Mouse (Mus musculus): ENCODE data around the gene Wdr53. TPM values are rescaled to one million over a fixed set of nuclear protein-coding genes. Genes with fewer than 3 reads are reported as not detected.

Gene Wdr53
- polyA plus RNA-seq, 1 experiment from 2014 or later, result 16.1 TPM

DNA sequence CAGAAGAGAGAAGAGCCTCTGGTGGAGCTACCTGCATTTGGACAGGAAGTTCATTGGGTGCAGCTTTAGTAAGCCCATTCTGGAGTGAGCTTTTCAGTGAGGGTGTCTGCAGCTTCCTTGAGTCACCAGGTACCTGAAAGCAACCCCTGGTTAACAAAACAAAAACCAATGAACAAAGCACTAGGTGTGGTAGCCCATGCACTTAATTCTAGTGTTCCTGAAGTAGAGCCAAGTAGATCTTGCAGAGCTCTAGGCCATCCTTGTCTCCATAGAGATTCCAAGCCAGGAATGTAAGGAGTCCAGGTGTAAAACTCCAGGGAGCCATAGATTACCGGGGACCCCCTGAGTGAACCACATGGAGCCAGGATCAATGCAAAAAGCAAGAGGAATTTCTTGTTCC, 56.0 kb downstream of the Wdr53 start:
- H3K36me3 ChIP-seq (ENCODE audit: insufficient read depth, low read length), result peaks cover 14% of the 10 kb centered on the region; the same call in 1 of the 2 replicates
- no peaks in the 10 kb centered on the region for H3K4me1 ChIP-seq (ENCODE audit: insufficient read depth, low read depth, low read length)
- no peak overlapping the region for H3K27ac ChIP-seq (ENCODE audit: low read length)
- H3K27me3 ChIP-seq (replicated peaks; ENCODE audit: insufficient read depth, low read length), result no peaks in the 10 kb centered on the region
- no peak overlapping the region for H3K9ac ChIP-seq (replicated peaks; ENCODE audit: low read depth)
- H3K4me2 ChIP-seq (replicated peaks; ENCODE audit: low read depth, low read length), result no peak overlapping the region
- H3K9me3 ChIP-seq (ENCODE audit: low read length), result no peaks in the 10 kb centered on the region
- 39% methylated on average over 1 of the region's 1 CpGs for WGBS
- DNase-seq (ENCODE audit: low spot score) (no peak), ATAC-seq (no peak)
- no peak overlapping the region for H3K4me3 ChIP-seq (ENCODE audit: low read depth, low read length)
- TF ChIP-seq CTCF (IDR thresholded peaks at IDR 0.05) (no peak), EP300 (IDR thresholded peaks at IDR 0.05) (no peak)

- Histone ChIP-seq H3K4me2 (replicated peaks; ENCODE audit: low read depth, low read length) (no peak overlapping the region), H3K27ac (ENCODE audit: low read length) (no peak overlapping the region), H3K4me3 (ENCODE audit: low read depth, low read length) (no peak overlapping the region), H3K27me3 (replicated peaks; ENCODE audit: insufficient read depth, low read length) (no peaks in the 10 kb centered on the region), H3K4me1 (ENCODE audit: insufficient read depth, low read depth, low read length) (no peaks in the 10 kb centered on the region), H3K9me3 (ENCODE audit: low read length) (no peaks in the 10 kb centered on the region), H3K9ac (replicated peaks; ENCODE audit: low read depth) (no peak overlapping the region), H3K36me3 (ENCODE audit: insufficient read depth, low read length) (peaks cover 5% of the 10 kb centered on the region; the same call in 1 of the 2 replicates)
- TF ChIP-seq CTCF (IDR thresholded peaks at IDR 0.05) (no peak), EP300 (IDR thresholded peaks at IDR 0.05) (no peak)
- DNase-seq (ENCODE audit: low spot score) (no peak), ATAC-seq (no peak)
- WGBS, result 97% methylated on average over 7 of the region's 7 CpGs
Measured at GRCm38 (mm10) chr16:32303886-32304285, 56.9 kb downstream of the Wdr53 start.

MicroRNA genes within 50 kb of the gene (microRNA counts, 519-probe panel; counts per million panel counts)
- microRNA mmu-miR-1946a, result not detected

Small RNA genes within 50 kb of the gene (microRNA-seq; reads per million reads assigned to microRNA genes)
- not detected for gene Mir1946a

Other genes with a start within 250 kb of the Wdr53 start
- 5.5 and 6.0 TPM in 2 replicates for gene Senp5, start 243.9 kb upstream of the Wdr53 start, polyA plus RNA-seq (2015; fragmentation: Nextera tagmentation; extraction: Ambion mirVana)
- gene Pak2, start 167.9 kb upstream of the Wdr53 start, polyA plus RNA-seq (2015; fragmentation: Nextera tagmentation; extraction: Ambion mirVana), result 25.8 and 30.6 TPM in 2 replicates
- 57.7 and 61.4 TPM in 2 replicates for gene Pigx, start 147.5 kb upstream of the Wdr53 start, polyA plus RNA-seq (2015; fragmentation: Nextera tagmentation; extraction: Ambion mirVana)
- gene Cep19, start 147.4 kb upstream of the Wdr53 start, polyA plus RNA-seq (2015; fragmentation: Nextera tagmentation; extraction: Ambion mirVana), result 17.3 and 21.6 TPM in 2 replicates
- gene Nrros, start 81.6 kb upstream of the Wdr53 start, polyA plus RNA-seq (2015; fragmentation: Nextera tagmentation; extraction: Ambion mirVana), result 31.5 and 43.5 TPM in 2 replicates
- gene Bex6, start 67.4 kb upstream of the Wdr53 start, polyA plus RNA-seq (2015; fragmentation: Nextera tagmentation; extraction: Ambion mirVana), result 0.18 TPM in 1 of 2 replicates, not detected in the other
- 7.9 and 9.2 TPM in 2 replicates for gene Fbxo45, start 69 bp upstream of the Wdr53 start, polyA plus RNA-seq (2015; fragmentation: Nextera tagmentation; extraction: Ambion mirVana)
- 0.10 TPM in 1 of 2 replicates, not detected in the other for gene Smco1, start 24.2 kb downstream of the Wdr53 start, polyA plus RNA-seq (2015; fragmentation: Nextera tagmentation; extraction: Ambion mirVana)
- gene Rnf168, start 30.2 kb downstream of the Wdr53 start, polyA plus RNA-seq (2015; fragmentation: Nextera tagmentation; extraction: Ambion mirVana), result 16.5 and 18.6 TPM in 2 replicates
- 12.9 and 13.2 TPM in 2 replicates for gene Ubxn7, start 85.0 kb downstream of the Wdr53 start, polyA plus RNA-seq (2015; fragmentation: Nextera tagmentation; extraction: Ambion mirVana)
- gene Tm4sf19, start 153.3 kb downstream of the Wdr53 start, polyA plus RNA-seq (2015; fragmentation: Nextera tagmentation; extraction: Ambion mirVana), result not detected in 2 replicates
- gene Tctex1d2, start 172.5 kb downstream of the Wdr53 start, polyA plus RNA-seq (2015; fragmentation: Nextera tagmentation; extraction: Ambion mirVana), result 24.0 and 24.6 TPM in 2 replicates
- 44.9 and 48.0 TPM in 2 replicates for gene Pcyt1a, start 183.7 kb downstream of the Wdr53 start, polyA plus RNA-seq (2015; fragmentation: Nextera tagmentation; extraction: Ambion mirVana)
- gene Slc51a, start 240.7 kb downstream of the Wdr53 start, polyA plus RNA-seq (2015; fragmentation: Nextera tagmentation; extraction: Ambion mirVana), result 0.30 and 0.41 TPM in 2 replicates
- gene Zdhhc19, start 249.0 kb downstream of the Wdr53 start, polyA plus RNA-seq (2015; fragmentation: Nextera tagmentation; extraction: Ambion mirVana), result not detected in 2 replicates

All from lung, postnatal 0 days (tissue).